Mouse (Mus musculus) E14TG2a.4 (cell line): Measurements from ENCODE around the gene Zfp692.

Source experiments
- CTCF ChIP-seq: conservative IDR thresholded peaks from 2 replicates; pipeline ENCODE4 v1.5.1; 2014; ENCODE audit warnings: low read length
- NANOG ChIP-seq: IDR thresholded peaks from 2 replicates; pipeline ENCODE4 v1.6.1; 2014; ENCODE audit warnings: borderline replicate concordance, low read length, mixed read lengths

GRCm38 (mm10) chr11:58326781-58327180 is 19.9 kb downstream of the Zfp692 start:
- peak; percentile 77 for TF ChIP-seq CTCF
- TF ChIP-seq NANOG = no peak
